Mouse (Mus musculus): Measurements from ENCODE around the gene Kcna4. TPM values are rescaled to one million over a fixed set of nuclear protein-coding genes. Genes with fewer than 3 reads are reported as not detected.

Kcna4 gene
- polyA plus RNA-seq, 1 experiment: not detected

- no peak overlapping the region for H3K27ac ChIP-seq (ENCODE audit: insufficient read depth, low read depth, low read length)
- no peaks in the 10 kb centered on the region for H3K36me3 ChIP-seq (ENCODE audit: control insufficient read depth, insufficient read depth, low read length)
- no peak overlapping the region for H3K4me3 ChIP-seq (ENCODE audit: low read depth, low read length)
- TF ChIP-seq CTCF (IDR thresholded peaks at IDR 0.05; ENCODE audit: extremely low read depth, insufficient read length, insufficient replicate concordance, low read depth, low read length) (no peak), POLR2A (IDR thresholded peaks at IDR 0.05; ENCODE audit: low read depth, low read length) (no peak)
- no peaks in the 10 kb centered on the region for H3K4me1 ChIP-seq (ENCODE audit: control insufficient read depth, insufficient read depth, insufficient read length, low read length)
- no peaks in the 10 kb centered on the region for H3K27me3 ChIP-seq (ENCODE audit: control insufficient read depth, insufficient read depth, low read length)
- WGBS: 80% methylated on average over 4 of the region's 4 CpGs
These were observed 11.4 kb downstream of the Kcna4 start for GRCm38 (mm10) chr2:107301886-107302285.

GRCm38 (mm10) chr2:107304707-107305106 lies 14.3 kb downstream of the Kcna4 start:
- H3K4me3 ChIP-seq (ENCODE audit: low read depth, low read length): no peak overlapping the region
- WGBS: 63% methylated on average over 3 of the region's 3 CpGs
- H3K27me3 ChIP-seq (ENCODE audit: control insufficient read depth, insufficient read depth, low read length): no peaks in the 10 kb centered on the region
- H3K27ac ChIP-seq (ENCODE audit: insufficient read depth, low read depth, low read length): no peak overlapping the region
- H3K36me3 ChIP-seq (ENCODE audit: control insufficient read depth, insufficient read depth, low read length): no peaks in the 10 kb centered on the region
- TF ChIP-seq POLR2A (IDR thresholded peaks at IDR 0.05; ENCODE audit: low read depth, low read length) (no peak), CTCF (IDR thresholded peaks at IDR 0.05; ENCODE audit: extremely low read depth, insufficient read length, insufficient replicate concordance, low read depth, low read length) (no peak)
- no peaks in the 10 kb centered on the region for H3K4me1 ChIP-seq (ENCODE audit: control insufficient read depth, insufficient read depth, insufficient read length, low read length)

GRCm38 (mm10) chr2:107306077-107306476 lies 15.6 kb downstream of the Kcna4 start:
- H3K4me3 ChIP-seq (ENCODE audit: low read depth, low read length): no peak overlapping the region
- H3K4me1 ChIP-seq (ENCODE audit: control insufficient read depth, insufficient read depth, insufficient read length, low read length): no peaks in the 10 kb centered on the region
- TF ChIP-seq CTCF (IDR thresholded peaks at IDR 0.05; ENCODE audit: extremely low read depth, insufficient read length, insufficient replicate concordance, low read depth, low read length) (no peak), POLR2A (IDR thresholded peaks at IDR 0.05; ENCODE audit: low read depth, low read length) (no peak)
- H3K36me3 ChIP-seq (ENCODE audit: control insufficient read depth, insufficient read depth, low read length): no peaks in the 10 kb centered on the region
- no peak overlapping the region for H3K27ac ChIP-seq (ENCODE audit: insufficient read depth, low read depth, low read length)
- no peaks in the 10 kb centered on the region for H3K27me3 ChIP-seq (ENCODE audit: control insufficient read depth, insufficient read depth, low read length)
- 71% methylated on average over 4 of the region's 4 CpGs for WGBS

DNA sequence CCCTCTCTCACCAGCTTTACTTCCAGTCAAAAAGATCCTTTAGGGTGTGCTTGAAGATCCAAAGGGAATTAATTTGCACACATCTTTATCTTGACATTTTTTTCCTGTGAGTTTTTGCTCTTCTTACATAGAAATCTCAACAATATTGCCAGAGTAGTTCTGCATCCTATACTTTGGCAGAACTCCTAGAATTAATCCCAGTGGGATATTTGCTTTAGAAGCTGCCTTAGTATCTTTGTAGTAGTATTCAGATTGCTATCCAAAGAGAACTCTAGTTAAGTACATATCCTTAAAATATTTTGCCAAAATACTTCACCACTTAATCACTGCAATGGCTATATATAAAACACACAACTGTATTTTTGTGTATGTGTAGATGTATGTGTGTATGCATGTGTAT lies 28.2 kb downstream of the Kcna4 start:
- TF ChIP-seq POLR2A (IDR thresholded peaks at IDR 0.05; ENCODE audit: low read depth, low read length): no peak
- no peak for TF ChIP-seq CTCF (IDR thresholded peaks at IDR 0.05; ENCODE audit: extremely low read depth, insufficient read length, insufficient replicate concordance, low read depth, low read length)
- Histone ChIP-seq H3K27me3 (ENCODE audit: control insufficient read depth, insufficient read depth, low read length) (no peaks in the 10 kb centered on the region), H3K36me3 (ENCODE audit: control insufficient read depth, insufficient read depth, low read length) (no peaks in the 10 kb centered on the region), H3K4me1 (ENCODE audit: control insufficient read depth, insufficient read depth, insufficient read length, low read length) (no peaks in the 10 kb centered on the region), H3K27ac (ENCODE audit: insufficient read depth, low read depth, low read length) (no peak overlapping the region), H3K4me3 (ENCODE audit: low read depth, low read length) (no peak overlapping the region)

DNA sequence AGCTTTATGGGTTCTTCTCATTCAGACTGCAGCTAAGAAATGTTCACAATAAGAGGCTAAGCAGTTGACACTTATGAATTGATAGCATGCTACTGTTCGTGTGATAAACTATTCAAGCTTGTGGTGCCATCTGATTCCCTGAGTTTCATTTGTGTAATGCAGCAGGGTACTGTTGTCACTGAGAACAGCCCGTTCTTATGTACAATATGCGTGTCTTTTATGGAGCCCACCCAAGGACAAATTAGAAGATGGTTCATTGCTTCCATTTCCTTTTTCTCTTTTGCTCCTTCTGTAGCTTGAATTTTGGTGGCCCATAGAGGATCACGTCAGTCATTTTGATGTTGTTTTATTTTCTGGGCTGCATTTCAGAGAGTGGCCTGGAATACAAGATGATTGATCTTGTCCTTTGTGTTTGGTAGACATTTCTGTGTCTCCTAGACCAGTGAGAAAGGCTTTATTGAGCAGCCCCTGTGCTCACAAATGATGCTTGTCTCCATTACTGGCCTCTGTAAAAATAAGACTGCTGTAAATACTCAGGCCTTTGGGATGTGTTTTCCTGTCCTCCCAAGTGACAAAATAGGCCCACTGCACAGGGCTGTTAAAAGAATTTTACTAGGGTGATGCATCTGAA lies 31.3 kb downstream of the Kcna4 start:
- H3K4me3 ChIP-seq (ENCODE audit: low read depth, low read length): no peak overlapping the region
- H3K27ac ChIP-seq (ENCODE audit: insufficient read depth, low read depth, low read length): no peak overlapping the region
- TF ChIP-seq POLR2A (IDR thresholded peaks at IDR 0.05; ENCODE audit: low read depth, low read length) (no peak), CTCF (IDR thresholded peaks at IDR 0.05; ENCODE audit: extremely low read depth, insufficient read length, insufficient replicate concordance, low read depth, low read length) (no peak)
- H3K4me1 ChIP-seq (ENCODE audit: control insufficient read depth, insufficient read depth, insufficient read length, low read length): no peaks in the 10 kb centered on the region
- H3K27me3 ChIP-seq (ENCODE audit: control insufficient read depth, insufficient read depth, low read length): no peaks in the 10 kb centered on the region
- 79% methylated on average over 4 of the region's 4 CpGs for WGBS
- no peaks in the 10 kb centered on the region for H3K36me3 ChIP-seq (ENCODE audit: control insufficient read depth, insufficient read depth, low read length)

DNA sequence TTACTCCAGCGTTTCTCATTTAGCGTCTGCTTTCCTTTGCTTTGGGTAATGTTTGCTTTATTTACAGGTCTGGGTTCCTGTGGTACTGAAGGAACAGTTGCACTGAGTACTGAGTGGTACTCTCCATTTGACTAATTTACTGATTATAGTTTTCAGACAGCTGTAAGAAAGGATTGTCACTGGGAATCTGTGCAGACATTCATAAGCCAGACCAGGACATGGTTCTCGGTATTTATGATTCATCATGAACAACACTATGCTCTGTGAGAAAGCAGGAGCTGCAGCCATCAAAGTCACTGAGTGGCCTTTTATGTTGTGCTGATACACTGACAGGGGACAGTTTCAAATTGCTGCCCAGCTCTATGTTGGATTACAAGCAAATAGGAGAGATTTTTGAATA lies 33.7 kb downstream of the Kcna4 start:
- 85% methylated on average over 3 of the region's 3 CpGs for WGBS
- Histone ChIP-seq H3K27me3 (ENCODE audit: control insufficient read depth, insufficient read depth, low read length) (no peaks in the 10 kb centered on the region), H3K36me3 (ENCODE audit: control insufficient read depth, insufficient read depth, low read length) (no peaks in the 10 kb centered on the region), H3K4me3 (ENCODE audit: low read depth, low read length) (no peak overlapping the region), H3K27ac (ENCODE audit: insufficient read depth, low read depth, low read length) (no peak overlapping the region), H3K4me1 (ENCODE audit: control insufficient read depth, insufficient read depth, insufficient read length, low read length) (no peaks in the 10 kb centered on the region)
- TF ChIP-seq CTCF (IDR thresholded peaks at IDR 0.05; ENCODE audit: extremely low read depth, insufficient read length, insufficient replicate concordance, low read depth, low read length): no peak
- TF ChIP-seq POLR2A (IDR thresholded peaks at IDR 0.05; ENCODE audit: low read depth, low read length): no peak

DNA sequence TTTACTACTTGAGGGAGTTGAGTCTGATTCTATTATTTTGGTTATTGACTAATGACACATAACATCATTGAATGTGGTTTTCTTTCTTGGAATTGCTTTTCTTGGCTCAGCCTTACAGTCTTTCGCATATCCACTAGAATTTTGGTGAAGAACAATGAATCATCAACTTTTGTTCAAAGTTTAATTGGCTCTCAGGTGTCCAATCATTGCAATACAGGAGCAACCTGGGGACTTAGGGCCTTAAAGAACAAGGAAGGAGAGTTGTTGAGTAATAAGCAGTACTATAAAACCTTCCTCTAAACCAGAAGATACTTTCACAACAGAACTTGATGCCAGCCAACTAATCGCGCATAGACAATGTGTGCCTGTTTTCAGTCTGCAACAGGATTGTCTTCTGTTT lies 36.8 kb downstream of the Kcna4 start:
- WGBS: 89% methylated on average over 3 of the region's 3 CpGs
- no peaks in the 10 kb centered on the region for H3K4me1 ChIP-seq (ENCODE audit: control insufficient read depth, insufficient read depth, insufficient read length, low read length)
- H3K27me3 ChIP-seq (ENCODE audit: control insufficient read depth, insufficient read depth, low read length): no peaks in the 10 kb centered on the region
- no peak for TF ChIP-seq POLR2A (IDR thresholded peaks at IDR 0.05; ENCODE audit: low read depth, low read length)
- no peaks in the 10 kb centered on the region for H3K36me3 ChIP-seq (ENCODE audit: control insufficient read depth, insufficient read depth, low read length)
- H3K27ac ChIP-seq (ENCODE audit: insufficient read depth, low read depth, low read length): no peak overlapping the region
- no peak overlapping the region for H3K4me3 ChIP-seq (ENCODE audit: low read depth, low read length)

All from small intestine, adult 2 months (tissue).